Mouse (Mus musculus): Measurements from ENCODE around the gene B830017H08Rik. TPM values are rescaled to one million over a fixed set of nuclear protein-coding genes. Genes with fewer than 3 reads are reported as not detected.

B830017H08Rik gene
- total RNA-seq, 1 experiment from 2014 or later = not detected

Other genes starting within 250 kb of the B830017H08Rik start
- 0.32 TPM in 1 of 3 replicates, not detected in the others for gene Slc7a4, start 249.9 kb upstream of the B830017H08Rik start, total RNA-seq (2017)
- 10.3 to 29.4 TPM (median 12.7 TPM) in 3 replicates for gene Smpd4, start 213.8 kb upstream of the B830017H08Rik start, total RNA-seq (2017)
- not detected in 3 replicates for gene Ccdc74a, start 186.7 kb upstream of the B830017H08Rik start, total RNA-seq (2017)
- 55.5 to 92.1 TPM (median 65.8 TPM) in 3 replicates for gene Med15, start 100.2 kb upstream of the B830017H08Rik start, total RNA-seq (2017)
- 5.0 to 8.2 TPM (median 6.7 TPM) in 3 replicates for gene Klhl22, start 73.5 kb upstream of the B830017H08Rik start, total RNA-seq (2017)
- 0.19 to 0.21 TPM in 2 of 3 replicates, not detected in the other for gene Scarf2, start 35.8 kb upstream of the B830017H08Rik start, total RNA-seq (2017)
- gene Car15, start 5.2 kb downstream of the B830017H08Rik start, total RNA-seq (2017) = 0.43 to 7.7 TPM (median 6.5 TPM) in 3 replicates
- 2.1 to 2.9 TPM (median 2.5 TPM) in 3 replicates for gene Gm20518, start 58.5 kb downstream of the B830017H08Rik start, total RNA-seq (2017)
- 0.67 TPM in 1 of 3 replicates, not detected in the others for gene Tssk1, start 61.1 kb downstream of the B830017H08Rik start, total RNA-seq (2017)
- 24.9 to 38.2 TPM (median 37.0 TPM) in 3 replicates for gene Dgcr2, start 65.4 kb downstream of the B830017H08Rik start, total RNA-seq (2017)
- gene Tssk2, start 65.5 kb downstream of the B830017H08Rik start, total RNA-seq (2017) = 2.2 TPM in 1 of 3 replicates, not detected in the others
- gene Ess2, start 78.2 kb downstream of the B830017H08Rik start, total RNA-seq (2017) = 35.2 to 48.5 TPM (median 39.7 TPM) in 3 replicates
- not detected in 3 replicates for gene Gsc2, start 81.9 kb downstream of the B830017H08Rik start, total RNA-seq (2017)
- gene Slc25a1, start 95.1 kb downstream of the B830017H08Rik start, total RNA-seq (2017) = 28.5 to 36.6 TPM (median 33.8 TPM) in 3 replicates
- not detected in 3 replicates for gene Vpreb2, start 147.3 kb downstream of the B830017H08Rik start, total RNA-seq (2017)
- gene Dgcr6, start 219.7 kb downstream of the B830017H08Rik start, total RNA-seq (2017) = 0.67 to 3.5 TPM (median 1.3 TPM) in 3 replicates